Mouse (Mus musculus): ENCODE measurements around the gene Rab21. TPM values are rescaled to one million over a fixed set of nuclear protein-coding genes. Genes with fewer than 3 reads are reported as not detected.
A peak's percentile ranks its signal among the peaks of the same experiment; 100 is the strongest.

Rab21 gene
- total and polyA plus RNA-seq, 2 experiments, result 14.7 to 19.0 TPM

- DNase-seq (ENCODE audit: extremely low read depth, low read depth, low spot score), result no peak
- Histone ChIP-seq H3K9ac (ENCODE audit: low read depth, low read length) (peak overlapping the region; percentile 14; the same call in 1 of the 2 replicates), H3K27ac (replicated peaks; ENCODE audit: insufficient read depth, low read depth, low read length) (no peak overlapping the region)
These were observed 1.6 kb downstream of the Rab21 start for GRCm38 (mm10) chr10:115313641-115314286.

GRCm38 (mm10) chr10:115312732-115313131 is 2.7 kb downstream of the Rab21 start:
- WGBS, result 3% methylated on average over 3 of the region's 3 CpGs
- H3K4me3 ChIP-seq (ENCODE audit: insufficient read depth, low read depth, low read length), result no peak overlapping the region
- peaks cover 55% of the 10 kb centered on the region for H3K79me2 ChIP-seq (ENCODE audit: control insufficient read depth, insufficient read depth, low read length)
- H3K27me3 ChIP-seq (ENCODE audit: control insufficient read depth, insufficient read depth, low read length), result no peaks in the 10 kb centered on the region
- peaks cover 28% of the 10 kb centered on the region for H3K4me1 ChIP-seq (ENCODE audit: control insufficient read depth, insufficient read depth, low read length)
- TF ChIP-seq CTCF (IDR thresholded peaks at IDR 0.05; ENCODE audit: low read depth, low read length) (no peak), POLR2A (IDR thresholded peaks at IDR 0.05; ENCODE audit: extremely low read depth, insufficient read depth, low read length) (no peak)
- peak overlapping the region; percentile 41 for H3K27ac ChIP-seq (replicated peaks; ENCODE audit: insufficient read depth, low read depth, low read length)
- H3K36me3 ChIP-seq (ENCODE audit: control insufficient read depth, insufficient read depth, low read length), result no peaks in the 10 kb centered on the region
- no peak overlapping the region for H3K9ac ChIP-seq (ENCODE audit: low read depth, low read length)
- DNase-seq (ENCODE audit: extremely low read depth, low read depth, low spot score), result peak; percentile 84

More at GRCm38 (mm10) chr10:115313641-115314286, 1.6 kb downstream of the Rab21 start:
- peaks cover 28% of the 10 kb centered on the region for H3K4me1 ChIP-seq (ENCODE audit: control insufficient read depth, insufficient read depth, low read length)
- no peaks in the 10 kb centered on the region for H3K36me3 ChIP-seq (ENCODE audit: control insufficient read depth, insufficient read depth, low read length)
- TF ChIP-seq POLR2A (IDR thresholded peaks at IDR 0.05; ENCODE audit: extremely low read depth, insufficient read depth, low read length) (no peak), CTCF (IDR thresholded peaks at IDR 0.05; ENCODE audit: low read depth, low read length) (no peak)
- no peaks in the 10 kb centered on the region for H3K27me3 ChIP-seq (ENCODE audit: control insufficient read depth, insufficient read depth, low read length)
- H3K4me3 ChIP-seq (ENCODE audit: insufficient read depth, low read depth, low read length), result peak overlapping the region; percentile 66
- H3K79me2 ChIP-seq (ENCODE audit: control insufficient read depth, insufficient read depth, low read length), result peaks cover 47% of the 10 kb centered on the region
- 58% methylated on average over 14 of the region's 14 CpGs for WGBS

GRCm38 (mm10) chr10:115312194-115312593 is 3.2 kb downstream of the Rab21 start:
- Histone ChIP-seq H3K4me1 (ENCODE audit: control insufficient read depth, insufficient read depth, low read length) (peaks cover 32% of the 10 kb centered on the region), H3K27me3 (ENCODE audit: control insufficient read depth, insufficient read depth, low read length) (no peaks in the 10 kb centered on the region), H3K4me3 (ENCODE audit: insufficient read depth, low read depth, low read length) (no peak overlapping the region), H3K9ac (ENCODE audit: low read depth, low read length) (no peak overlapping the region), H3K27ac (replicated peaks; ENCODE audit: insufficient read depth, low read depth, low read length) (peak overlapping the region; percentile 41), H3K36me3 (ENCODE audit: control insufficient read depth, insufficient read depth, low read length) (no peaks in the 10 kb centered on the region), H3K79me2 (ENCODE audit: control insufficient read depth, insufficient read depth, low read length) (peaks cover 61% of the 10 kb centered on the region)
- no peak for TF ChIP-seq POLR2A (IDR thresholded peaks at IDR 0.05; ENCODE audit: extremely low read depth, insufficient read depth, low read length)
- TF ChIP-seq CTCF (IDR thresholded peaks at IDR 0.05; ENCODE audit: low read depth, low read length), result no peak
- WGBS, result 77% methylated on average over 5 of the region's 5 CpGs
- DNase-seq (ENCODE audit: extremely low read depth, low read depth, low spot score), result no peak

GRCm38 (mm10) chr10:115311263-115311965 is 4.0 kb downstream of the Rab21 start:
- no peak overlapping the region; the same call in 1 of the 2 replicates for H3K27ac ChIP-seq (replicated peaks; ENCODE audit: insufficient read depth, low read depth, low read length)
- H3K27me3 ChIP-seq (ENCODE audit: control insufficient read depth, insufficient read depth, low read length), result no peaks in the 10 kb centered on the region
- WGBS, result 62% methylated on average over 14 of the region's 14 CpGs

GRCm38 (mm10) chr10:115309191-115309590 is 6.2 kb downstream of the Rab21 start:
- H3K36me3 ChIP-seq (ENCODE audit: control insufficient read depth, insufficient read depth, low read length), result no peaks in the 10 kb centered on the region
- H3K79me2 ChIP-seq (ENCODE audit: control insufficient read depth, insufficient read depth, low read length), result peaks cover 73% of the 10 kb centered on the region
- no peak overlapping the region for H3K9ac ChIP-seq (ENCODE audit: low read depth, low read length)
- no peak for TF ChIP-seq POLR2A (IDR thresholded peaks at IDR 0.05; ENCODE audit: extremely low read depth, insufficient read depth, low read length)
- no peak for TF ChIP-seq CTCF (IDR thresholded peaks at IDR 0.05; ENCODE audit: low read depth, low read length)
- H3K4me1 ChIP-seq (ENCODE audit: control insufficient read depth, insufficient read depth, low read length), result peaks cover 31% of the 10 kb centered on the region
- no peak for DNase-seq (ENCODE audit: extremely low read depth, low read depth, low spot score)
- no peak overlapping the region for H3K4me3 ChIP-seq (ENCODE audit: insufficient read depth, low read depth, low read length)
- no peak overlapping the region for H3K27ac ChIP-seq (replicated peaks; ENCODE audit: insufficient read depth, low read depth, low read length)
- WGBS, result 96% methylated on average over 4 of the region's 4 CpGs
- H3K27me3 ChIP-seq (ENCODE audit: control insufficient read depth, insufficient read depth, low read length), result no peaks in the 10 kb centered on the region

More at GRCm38 (mm10) chr10:115311263-115311965, 4.0 kb downstream of the Rab21 start:
- H3K9ac ChIP-seq (ENCODE audit: low read depth, low read length), result no peak overlapping the region
- no peak overlapping the region for H3K4me3 ChIP-seq (ENCODE audit: insufficient read depth, low read depth, low read length)
- DNase-seq (ENCODE audit: extremely low read depth, low read depth, low spot score), result peak; percentile 52
- H3K79me2 ChIP-seq (ENCODE audit: control insufficient read depth, insufficient read depth, low read length), result peaks cover 64% of the 10 kb centered on the region
- H3K4me1 ChIP-seq (ENCODE audit: control insufficient read depth, insufficient read depth, low read length), result peaks cover 31% of the 10 kb centered on the region
- TF ChIP-seq POLR2A (IDR thresholded peaks at IDR 0.05; ENCODE audit: extremely low read depth, insufficient read depth, low read length), result no peak
- TF ChIP-seq CTCF (IDR thresholded peaks at IDR 0.05; ENCODE audit: low read depth, low read length), result no peak
- no peaks in the 10 kb centered on the region for H3K36me3 ChIP-seq (ENCODE audit: control insufficient read depth, insufficient read depth, low read length)

Data from liver, adult 2 months (tissue).